In genomic region chr2:71628821-71629220, GRCm38 (mm10) we compare ENCODE assay signal across 9 mouse cellular contexts.
DNase-seq lines count a peak whose midpoint lies in the region; ATAC-seq and TF ChIP-seq lines count a peak whose summit lies in the region.
"Had no signal": no experiment of that assay in that cellular context is flagged by ENCODE, and none has a peak within 500 bp of the region (broad histone marks: within the 10 kb centered on the region; RNA-seq: fewer than 3 reads in every experiment).

No protein-coding gene starts in this region.

- H3K36me3 ChIP-seq in heart, adult 2 months (ENCODE audit: control insufficient read depth, insufficient read depth, low read length) = no peaks in the 10 kb centered on the region
- H3K36me3 ChIP-seq in limb, embryonic 12.5 days = no peaks in the 10 kb centered on the region
- H3K36me3 ChIP-seq: liver, embryonic 15.5 days had no signal

- no peaks in the 10 kb centered on the region for H3K27me3 ChIP-seq in heart, adult 2 months (ENCODE audit: control insufficient read depth, insufficient read depth, low read length)
- peaks cover 19% of the 10 kb centered on the region; the same call in 1 of the 2 replicates for H3K27me3 ChIP-seq in limb, embryonic 12.5 days

- no peaks in the 10 kb centered on the region for H3K79me2 ChIP-seq in heart, adult 2 months (replicated peaks; ENCODE audit: control insufficient read depth, insufficient read depth, low read length)

- no peak overlapping the region for H3K9ac ChIP-seq in heart, adult 2 months (ENCODE audit: low read depth, low read length)
- peak overlapping the region; percentile 38; the same call in 1 of the 2 replicates for H3K9ac ChIP-seq in limb, embryonic 12.5 days (replicated peaks)
- H3K9ac ChIP-seq: liver, embryonic 15.5 days had no signal

- TF ChIP-seq EP300 in heart, adult 2 months (IDR thresholded peaks at IDR 0.05; ENCODE audit: insufficient read depth, low read depth, low read length) = no peak

- peak overlapping the region; percentile 49 for H3K4me3 ChIP-seq in heart, adult 2 months
- peak overlapping the region; percentile 45 for H3K4me3 ChIP-seq in limb, embryonic 12.5 days (replicated peaks)
- H3K4me3 ChIP-seq in gastrocnemius, adult 2 months = no peak overlapping the region

- no peak for DNase-seq in heart, adult 2 months
- DNase-seq in heart, postnatal 4 days = no peak
- DNase-seq in right cerebral cortex, postnatal 10 days (ENCODE audit: low spot score in 2 of 2) = peak; percentile 57 to 69
- DNase-seq in right cerebral cortex, adult 2 months (ENCODE audit: low spot score in 2 of 2) = no peak
- DNase-seq in gastrocnemius, adult 2 months = no peak
- no peak for DNase-seq in spleen, adult 18-20 months

- H3K27ac ChIP-seq in heart, adult 2 months = no peak overlapping the region
- H3K27ac ChIP-seq in limb, embryonic 12.5 days = peak overlapping the region; percentile 7; the same call in 1 of the 2 replicates
- no peak overlapping the region for H3K27ac ChIP-seq in gastrocnemius, adult 2 months
- H3K27ac ChIP-seq: liver, embryonic 15.5 days had no signal

- 61% methylated on average over 7 of the region's 7 CpGs for whole genome bisulfite sequencing in heart, adult 2 months
- WGBS in limb, embryonic 12.5 days = 11% methylated on average over 7 of the region's 7 CpGs

- TF ChIP-seq POLR2A in heart, adult 2 months (IDR thresholded peaks at IDR 0.05; ENCODE audit: insufficient read depth, low read depth, low read length) = no peak

- peak overlapping the region; percentile 89 for H3K4me2 ChIP-seq in limb, embryonic 12.5 days

- TF ChIP-seq CTCF in heart, adult 2 months (IDR thresholded peaks at IDR 0.05) = no peak
- no peak for TF ChIP-seq CTCF in gastrocnemius, adult 2 months (IDR thresholded peaks at IDR 0.05)

- H3K4me1 ChIP-seq in heart, adult 2 months (ENCODE audit: control insufficient read depth, insufficient read depth, low read length) = peaks cover 3% of the 10 kb centered on the region; the same call in 1 of the 2 replicates
- peaks cover 25% of the 10 kb centered on the region for H3K4me1 ChIP-seq in limb, embryonic 12.5 days (replicated peaks)

- H3K9me3 ChIP-seq in limb, embryonic 12.5 days = no peaks in the 10 kb centered on the region
- H3K9me3 ChIP-seq: liver, embryonic 15.5 days had no signal

- ATAC-seq in limb, embryonic 12.5 days (ENCODE audit: insufficient number of reproducible peaks, insufficient read depth, low FRiP score, low TSS enrichment, low read depth) = no peak
- ATAC-seq in erythroblast, adult 5-6 weeks (replicated peaks; ENCODE audit: low FRiP score, poor library complexity, severe bottlenecking) = no peak

- intact Hi-C loops in heart, adult 2 months (cut with DNase I) = no loop called here
- intact Hi-C loops in gastrocnemius, adult 2 months (cut with DNase I) = no loop called here

Comparison
In these comparisons a context has a peak if more than half of its experiments do, and no peak if none do; other contexts are left out.
1. DNase-seq: peak in right cerebral cortex, postnatal 10 days (2 of 2); none in heart, adult 2 months (0 of 2), heart, postnatal 4 days (single experiment), right cerebral cortex, adult 2 months (0 of 2), gastrocnemius, adult 2 months (single experiment) and spleen, adult 18-20 months (0 of 2).